Mouse (Mus musculus) lung, embryonic 15.5 days (tissue): ENCODE measurements around the gene Sec63. TPM values are rescaled to one million over a fixed set of nuclear protein-coding genes. Genes with fewer than 3 reads are reported as not detected.

Experiments
- ATAC-seq: fragments of 200-750 bp; cut with Nextera tagmentation; 2 replicates; pipeline ENCODE4 v1.8.0; 2017; ENCODE audit warnings: moderate number of reproducible peaks, borderline replicate concordance; ENCODE audit not compliant: low FRiP score, low TSS enrichment; ENCODE audit errors: extremely low read depth
- H3K27ac ChIP-seq: fragments of 300-500 bp; sonication (generic); 2 replicates; pipeline ENCODE4 v1.5.1; 2015; ENCODE audit warnings: moderate library complexity, mild to moderate bottlenecking, inconsistent platforms
- H3K27me3 ChIP-seq: fragments of 300-500 bp; sonication (generic); 2 replicates; pipeline ENCODE4 v1.6.1; 2015; ENCODE audit warnings: inconsistent platforms
- H3K36me3 ChIP-seq: fragments of 300-500 bp; sonication (generic); 2 replicates; pipeline ENCODE4 v1.6.1; 2015; ENCODE audit warnings: inconsistent platforms
- H3K4me1 ChIP-seq: fragments of 300-500 bp; sonication (generic); 2 replicates; pipeline ENCODE4 v1.6.1; 2015; ENCODE audit warnings: inconsistent platforms
- H3K4me2 ChIP-seq: fragments of 300-500 bp; sonication (generic); 2 replicates; pipeline ENCODE4 v1.6.1; 2015; ENCODE audit warnings: inconsistent platforms, mild to moderate bottlenecking, moderate library complexity
- H3K4me3 ChIP-seq: fragments of 300-500 bp; sonication (generic); 2 replicates; pipeline ENCODE4 v1.5.1; 2015; ENCODE audit warnings: mild to moderate bottlenecking, inconsistent platforms
- H3K9ac ChIP-seq: fragments of 300-500 bp; sonication (generic); 2 replicates; pipeline ENCODE4 v1.6.1; 2015; ENCODE audit warnings: inconsistent platforms
- H3K9me3 ChIP-seq: fragments of 300-500 bp; sonication (generic); 2 replicates; pipeline ENCODE4 v1.6.1; 2016; ENCODE audit warnings: inconsistent platforms
- WGBS: fragments of 180-500 bp; shearing (Covaris S2); methylation state at CpG from one replicate; pipeline ENCODE4 v1.1.7; 2015; 5-methylcytosine and 5-hydroxymethylcytosine counted together
- polyA plus RNA-seq: library from polyadenylated mRNA; unstranded; fragments of >200 nt; fragmentation: Nextera tagmentation; extraction: Ambion mirVana; gene quantifications from 2 replicates; pipeline ENCODE4 v1.2.1, GENCODE M21; 2015

Sec63 gene
- 20.0 and 20.7 TPM in 2 replicates for polyA plus RNA-seq

- peaks cover 19% of the 10 kb centered on the region for H3K4me1 ChIP-seq
- peak within 1 kb of the TSS; percentile 98 for H3K4me3 ChIP-seq
- no peaks in the 10 kb centered on the region for H3K36me3 ChIP-seq
- WGBS, result under 1% methylated on average over 66 of the region's 81 CpGs
- H3K9me3 ChIP-seq, result no peaks in the 10 kb centered on the region
- H3K27ac ChIP-seq, result peak within 1 kb of the TSS; percentile 92
- ATAC-seq, result peak; percentile 97
- peak within 1 kb of the TSS; percentile 96 for H3K9ac ChIP-seq
- H3K4me2 ChIP-seq, result peak within 1 kb of the TSS; percentile 73
- no peaks in the 10 kb centered on the region for H3K27me3 ChIP-seq
Measured at GRCm38 (mm10) chr10:42760999-42761900, at the start of gene Sec63. Gene Sec63, plus strand, starts transcription at chr10:42761496.

- ATAC-seq, result no peak
- no peaks in the 10 kb centered on the region; the same call in 1 of the 2 replicates for H3K27me3 ChIP-seq
- H3K4me2 ChIP-seq, result peak overlapping the region; percentile 52
- H3K4me3 ChIP-seq, result no peak overlapping the region
- peaks cover 7% of the 10 kb centered on the region; the same call in 1 of the 2 replicates for H3K4me1 ChIP-seq
- WGBS, result 9% methylated on average over 9 of the region's 9 CpGs
- H3K27ac ChIP-seq, result no peak overlapping the region
- H3K36me3 ChIP-seq, result no peaks in the 10 kb centered on the region
- no peak overlapping the region for H3K9ac ChIP-seq
- H3K9me3 ChIP-seq, result no peaks in the 10 kb centered on the region
Measured at GRCm38 (mm10) chr10:42714676-42715075, 46.6 kb upstream of the Sec63 start.

GRCm38 (mm10) chr10:42715366-42716035, 45.8 kb upstream of the Sec63 start:
- H3K27me3 ChIP-seq, result no peaks in the 10 kb centered on the region; the same call in 1 of the 2 replicates
- no peaks in the 10 kb centered on the region for H3K36me3 ChIP-seq
- H3K9me3 ChIP-seq, result no peaks in the 10 kb centered on the region
- no peak overlapping the region for H3K9ac ChIP-seq
- no peak overlapping the region for H3K27ac ChIP-seq
- peak overlapping the region; percentile 52 for H3K4me2 ChIP-seq
- H3K4me3 ChIP-seq, result peak overlapping the region; percentile 18
- H3K4me1 ChIP-seq, result peaks cover 7% of the 10 kb centered on the region; the same call in 1 of the 2 replicates
- WGBS, result 13% methylated on average over 19 of the region's 19 CpGs
- ATAC-seq, result no peak

GRCm38 (mm10) chr10:42722116-42722515, 39.2 kb upstream of the Sec63 start:
- Histone ChIP-seq H3K4me3 (no peak overlapping the region), H3K4me1 (no peaks in the 10 kb centered on the region), H3K9ac (no peak overlapping the region), H3K27me3 (no peaks in the 10 kb centered on the region), H3K9me3 (no peaks in the 10 kb centered on the region), H3K4me2 (no peak overlapping the region), H3K27ac (no peak overlapping the region), H3K36me3 (no peaks in the 10 kb centered on the region)
- no peak for ATAC-seq
- WGBS, result 92% methylated on average over 5 of the region's 5 CpGs

- WGBS, result 80% methylated on average over 13 of the region's 13 CpGs
- no peak overlapping the region for H3K27ac ChIP-seq
Measured at GRCm38 (mm10) chr10:42723275-42724232, 37.7 kb upstream of the Sec63 start.

GRCm38 (mm10) chr10:42729607-42730006, 31.7 kb upstream of the Sec63 start:
- no peak overlapping the region for H3K27ac ChIP-seq

More at GRCm38 (mm10) chr10:42723275-42724232, 37.7 kb upstream of the Sec63 start:
- Histone ChIP-seq H3K27me3 (no peaks in the 10 kb centered on the region), H3K9me3 (no peaks in the 10 kb centered on the region), H3K36me3 (no peaks in the 10 kb centered on the region), H3K4me2 (no peak overlapping the region), H3K4me1 (no peaks in the 10 kb centered on the region), H3K4me3 (no peak overlapping the region), H3K9ac (no peak overlapping the region)
- no peak for ATAC-seq

GRCm38 (mm10) chr10:42734546-42735060, 26.7 kb upstream of the Sec63 start:
- 53% methylated on average over 5 of the region's 5 CpGs for whole genome bisulfite sequencing
- H3K4me2 ChIP-seq, result no peak overlapping the region
- H3K4me1 ChIP-seq, result no peaks in the 10 kb centered on the region
- H3K9ac ChIP-seq, result no peak overlapping the region
- no peaks in the 10 kb centered on the region for H3K36me3 ChIP-seq
- ATAC-seq, result no peak
- no peaks in the 10 kb centered on the region for H3K27me3 ChIP-seq
- no peak overlapping the region for H3K27ac ChIP-seq
- no peak overlapping the region for H3K4me3 ChIP-seq
- no peaks in the 10 kb centered on the region for H3K9me3 ChIP-seq

More at GRCm38 (mm10) chr10:42729607-42730006, 31.7 kb upstream of the Sec63 start:
- Histone ChIP-seq H3K9me3 (no peaks in the 10 kb centered on the region), H3K4me3 (no peak overlapping the region), H3K9ac (no peak overlapping the region), H3K36me3 (no peaks in the 10 kb centered on the region), H3K4me2 (no peak overlapping the region), H3K27me3 (no peaks in the 10 kb centered on the region), H3K4me1 (no peaks in the 10 kb centered on the region)
- no peak for ATAC-seq
- WGBS, result 62% methylated on average over 2 of the region's 2 CpGs

- H3K27ac ChIP-seq, result no peak overlapping the region
- no peak overlapping the region for H3K4me3 ChIP-seq
- no peaks in the 10 kb centered on the region for H3K9me3 ChIP-seq
- no peak for ATAC-seq
- H3K27me3 ChIP-seq, result no peaks in the 10 kb centered on the region
- no peak overlapping the region for H3K9ac ChIP-seq
- no peaks in the 10 kb centered on the region for H3K36me3 ChIP-seq
- WGBS, result 56% methylated on average over 10 of the region's 10 CpGs
- no peaks in the 10 kb centered on the region for H3K4me1 ChIP-seq
- H3K4me2 ChIP-seq, result no peak overlapping the region
Measured at GRCm38 (mm10) chr10:42751813-42752212, 9.5 kb upstream of the Sec63 start.

GRCm38 (mm10) chr10:42754341-42754740, 7.0 kb upstream of the Sec63 start:
- H3K9ac ChIP-seq, result no peak overlapping the region
- H3K4me3 ChIP-seq, result no peak overlapping the region
- ATAC-seq, result no peak
- no peak overlapping the region for H3K4me2 ChIP-seq
- H3K4me1 ChIP-seq, result no peaks in the 10 kb centered on the region
- WGBS, result 54% methylated on average over 2 of the region's 2 CpGs
- no peak overlapping the region for H3K27ac ChIP-seq
- H3K36me3 ChIP-seq, result no peaks in the 10 kb centered on the region
- H3K9me3 ChIP-seq, result no peaks in the 10 kb centered on the region
- no peaks in the 10 kb centered on the region for H3K27me3 ChIP-seq

GRCm38 (mm10) chr10:42759741-42760140, 1.6 kb upstream of the Sec63 start:
- Histone ChIP-seq H3K27ac (no peak overlapping the region), H3K9ac (no peak overlapping the region), H3K27me3 (no peaks in the 10 kb centered on the region), H3K36me3 (no peaks in the 10 kb centered on the region), H3K4me1 (peaks cover 16% of the 10 kb centered on the region), H3K4me2 (no peak overlapping the region), H3K9me3 (no peaks in the 10 kb centered on the region), H3K4me3 (no peak overlapping the region)
- no peak for ATAC-seq
- 69% methylated on average over 4 of the region's 4 CpGs for WGBS

- no peak overlapping the region for H3K4me3 ChIP-seq
- no peak overlapping the region for H3K27ac ChIP-seq
- no peak for ATAC-seq
- no peaks in the 10 kb centered on the region for H3K36me3 ChIP-seq
- H3K9ac ChIP-seq, result no peak overlapping the region
- 55% methylated on average over 8 of the region's 8 CpGs for WGBS
- peaks cover 19% of the 10 kb centered on the region for H3K4me1 ChIP-seq
- H3K27me3 ChIP-seq, result no peaks in the 10 kb centered on the region
- H3K4me2 ChIP-seq, result no peak overlapping the region; the same call in 1 of the 2 replicates
- H3K9me3 ChIP-seq, result no peaks in the 10 kb centered on the region
Measured at GRCm38 (mm10) chr10:42760329-42760728, 967 bp upstream of the Sec63 start.
